Mouse (Mus musculus): ENCODE results near the gene Olfr599.
"Not testable (repeated sequence)": the region's sequence is repeated elsewhere in the genome, so short reads cannot be mapped to it uniquely, and the experiment has no call there.

Olfr599 gene

DNA sequence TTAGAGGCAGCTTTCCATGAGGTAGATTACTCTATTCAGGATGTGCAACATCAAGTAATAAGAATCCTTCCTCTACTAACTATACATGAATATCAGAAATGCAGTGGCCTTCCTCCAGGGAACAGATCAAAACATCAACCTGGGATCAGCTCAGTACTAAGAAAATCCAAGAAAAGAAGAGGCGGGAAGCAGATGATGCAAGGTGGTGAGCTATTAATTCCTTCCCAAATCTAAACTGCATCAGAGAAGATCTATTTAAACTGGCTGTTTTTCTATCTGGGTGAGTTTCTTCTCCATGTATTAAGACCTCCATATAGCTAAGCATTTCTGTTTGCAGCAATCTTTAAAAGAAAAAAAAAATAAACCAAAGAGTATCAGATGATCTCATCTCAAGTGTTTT is at the start of gene Olfr599:
Gene Olfr599 (plus strand): TSS at position 301 of the 400 bp plus-strand sequence.
- no peak for DNase-seq (ENCODE audit: low spot score in 2 of 2)

DNA sequence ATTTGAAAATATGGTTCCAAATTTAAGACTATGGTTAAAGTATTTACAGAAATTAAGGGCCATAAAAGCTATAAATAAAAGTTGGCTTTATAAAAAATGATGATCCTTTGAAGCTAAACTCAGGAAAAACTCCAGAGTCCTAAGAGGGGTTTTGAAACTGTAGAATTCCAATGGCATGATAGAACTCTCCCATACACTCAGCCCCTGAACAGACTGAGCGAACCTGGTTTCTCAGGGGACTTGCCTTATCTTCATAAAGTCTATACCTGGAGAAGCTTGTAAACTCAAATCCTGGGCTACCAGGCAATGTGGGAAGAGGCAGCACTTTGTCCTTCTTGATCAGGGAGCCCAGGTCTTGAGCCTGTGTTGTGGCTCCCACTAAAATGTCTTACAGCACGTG is 30.4 kb upstream of the Olfr599 start, which contains the start of gene Olfr596:
Gene Olfr596 (plus strand): TSS at position 301 of the 400 bp plus-strand sequence.
- not testable (repeated sequence) for DNase-seq (ENCODE audit: low spot score in 2 of 2)

DNA sequence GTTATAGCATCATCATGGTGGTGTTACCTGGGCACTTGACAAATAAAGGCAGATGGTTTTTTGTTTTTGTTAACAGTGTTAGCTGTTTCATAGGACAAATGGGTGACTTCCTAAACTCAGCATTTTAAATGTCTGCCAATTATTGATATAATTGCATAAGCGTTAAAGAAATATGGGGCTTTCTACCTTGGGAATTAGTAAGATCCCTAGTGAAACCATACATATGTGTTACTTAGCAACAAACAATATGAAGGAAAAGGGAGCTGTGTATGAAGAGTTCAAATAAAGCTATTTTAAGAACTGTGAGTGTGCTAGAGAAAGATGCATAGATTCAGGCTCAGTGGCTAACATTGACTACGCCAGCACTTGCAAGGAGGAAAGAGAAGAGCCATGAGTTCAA is 19.7 kb upstream of the Olfr599 start, which contains the start of gene Olfr597:
Gene Olfr597 (plus strand): TSS at position 301 of the 400 bp plus-strand sequence.
- DNase-seq (ENCODE audit: low spot score in 2 of 2): not testable (repeated sequence)

DNA sequence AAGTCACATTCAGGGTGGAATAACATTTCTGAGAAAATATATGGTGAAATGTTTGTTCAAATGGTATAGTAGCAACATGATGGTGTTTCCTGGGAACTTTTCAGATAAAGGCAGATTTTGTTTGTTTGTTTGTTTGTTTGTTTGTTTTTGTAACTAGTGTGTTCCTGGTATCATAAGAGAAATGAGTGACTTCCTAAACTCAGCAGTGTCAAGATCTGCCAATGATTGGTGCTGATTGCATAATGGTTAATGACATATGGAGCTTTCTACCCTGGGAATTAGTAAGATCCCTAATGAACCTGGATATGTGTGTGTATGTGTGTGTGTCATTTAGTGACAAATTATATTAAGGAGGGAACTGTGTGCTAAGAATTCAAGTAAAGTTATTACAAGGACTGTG is 12.4 kb upstream of the Olfr599 start, which contains the start of gene Olfr598:
Gene Olfr598 (plus strand): TSS at position 301 of the 400 bp plus-strand sequence.
- no peak for DNase-seq (ENCODE audit: low spot score in 2 of 2)

DNA sequence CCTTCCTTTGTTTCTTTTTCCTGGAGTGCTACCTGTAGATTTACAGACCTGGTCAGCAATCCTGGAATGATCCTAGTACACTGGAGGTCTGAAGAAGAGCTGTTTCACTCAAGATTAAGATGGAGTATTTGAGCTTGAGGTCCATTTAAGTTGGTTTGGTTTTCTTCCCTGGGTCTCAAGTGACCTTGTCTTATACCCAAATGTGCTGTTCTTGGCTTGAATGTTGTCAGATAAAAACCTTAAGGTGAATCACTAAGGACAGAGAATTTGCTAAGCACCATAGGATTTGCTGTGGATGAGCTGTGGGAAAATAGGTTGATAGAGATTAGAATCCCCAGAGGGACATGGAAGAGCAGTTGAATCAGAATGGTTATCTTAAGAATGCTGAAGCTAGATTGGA is 13.9 kb downstream of the Olfr599 start, which contains the start of gene Olfr600:
Gene Olfr600 (minus strand): TSS at position 101 of the 400 bp plus-strand sequence.
- no peak for DNase-seq (ENCODE audit: low spot score in 2 of 2)

DNA sequence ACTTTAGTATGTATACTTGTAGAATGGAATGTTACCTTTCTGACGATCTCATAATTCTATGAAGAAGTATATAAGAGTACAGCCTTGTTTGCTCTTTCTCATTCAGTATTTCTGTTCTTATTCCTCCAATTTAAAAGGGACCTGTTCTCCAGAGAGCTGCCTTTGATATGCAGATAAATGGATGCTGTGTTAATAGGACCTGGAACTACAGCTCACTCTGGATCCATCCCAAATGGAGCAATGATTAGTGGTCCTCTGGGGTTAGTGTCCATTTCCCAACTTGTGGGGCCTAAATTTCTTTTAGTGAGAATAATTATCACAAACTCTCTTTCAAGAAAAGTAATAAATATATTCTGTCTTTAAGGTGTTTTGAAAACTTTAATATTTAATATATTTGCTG is 26.8 kb downstream of the Olfr599 start, which contains the start of gene Olfr601:
Gene Olfr601 (minus strand): TSS at position 101 of the 400 bp plus-strand sequence.
- DNase-seq (ENCODE audit: low spot score in 2 of 2): no peak

DNA sequence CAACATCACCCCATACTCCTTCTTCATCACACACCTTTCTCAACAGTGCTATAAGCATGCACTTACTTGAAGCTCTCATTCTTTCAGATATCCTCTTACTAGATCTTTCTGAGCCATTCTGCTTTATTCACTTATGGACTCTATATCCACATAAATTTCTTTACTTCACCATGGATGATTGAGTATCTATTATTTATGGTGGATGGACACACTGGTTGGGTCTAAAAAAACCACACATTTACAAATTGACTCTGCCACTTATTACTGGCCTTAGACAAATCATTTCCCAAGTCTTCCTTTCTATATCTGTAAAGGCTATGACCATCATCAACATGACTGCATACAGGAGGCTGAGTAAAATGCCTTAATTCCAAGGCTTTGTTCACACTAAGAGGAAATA is 50.4 kb downstream of the Olfr599 start, which contains the start of gene Olfr603:
Gene Olfr603 (minus strand): TSS at position 101 of the 400 bp plus-strand sequence.
- no peak for DNase-seq (ENCODE audit: low spot score in 2 of 2)

Data from urinary bladder, postnatal 36 days (tissue).